Mouse (Mus musculus): Measurements from ENCODE around the gene Trappc2l. TPM values are rescaled to one million over a fixed set of nuclear protein-coding genes. Genes with fewer than 3 reads are reported as not detected.
A peak's percentile ranks its signal among the peaks of the same experiment; 100 is the strongest.
"Not testable (repeated sequence)": the region's sequence is repeated elsewhere in the genome, so short reads cannot be mapped to it uniquely, and the experiment has no call there.

Gene Trappc2l
- total RNA-seq (2021), result 10 to 100 TPM; 65.8 to 67.9 TPM

GRCm38 (mm10) chr8:122611295-122612133 is at the start of gene Trappc2l, which contains the start of gene Galns:
Trappc2l (plus strand) TSS chr8:122611640.
Galns (minus strand) TSS chr8:122611463.
- peak; percentile 94 to 96 for DNase-seq
- intact Hi-C loops (cut with DNase I), result loop anchor here (2.0 kb wide), 1 partner anchor 37 kb away; no protein-coding TSS in a partner anchor

GRCm38 (mm10) chr8:122564363-122565352 is 46.8 kb upstream of the Trappc2l start:
- intact Hi-C loops (cut with DNase I), result no loop called here
- no peak for DNase-seq

GRCm38 (mm10) chr8:122566766-122567165 is 44.7 kb upstream of the Trappc2l start:
- intact Hi-C loops (cut with DNase I), result no loop called here
- DNase-seq, result no peak

GRCm38 (mm10) chr8:122567361-122568108 is 43.9 kb upstream of the Trappc2l start, which contains the start of gene Cdt1:
Cdt1 (plus strand) TSS chr8:122568015.
- DNase-seq, result peak; percentile 94 to 97
- intact Hi-C loops (cut with DNase I), result no loop called here

- intact Hi-C loops (cut with DNase I), result no loop called here
- DNase-seq, result no peak
Observed at GRCm38 (mm10) chr8:122568109-122568504, 43.3 kb upstream of the Trappc2l start.

- intact Hi-C loops (cut with DNase I), result no loop called here
- no peak for DNase-seq
Observed at GRCm38 (mm10) chr8:122568881-122569309, 42.5 kb upstream of the Trappc2l start.

- no peak for DNase-seq
- intact Hi-C loops (cut with DNase I), result no loop called here
Observed at GRCm38 (mm10) chr8:122569329-122569728, 42.1 kb upstream of the Trappc2l start.

- intact Hi-C loops (cut with DNase I), result no loop called here
- DNase-seq, result no peak
Observed at GRCm38 (mm10) chr8:122569996-122570395, 41.4 kb upstream of the Trappc2l start.

- intact Hi-C loops (cut with DNase I), result no loop called here
- no peak for DNase-seq
Observed at GRCm38 (mm10) chr8:122571153-122571552, 40.3 kb upstream of the Trappc2l start.

GRCm38 (mm10) chr8:122571750-122572267 is 39.6 kb upstream of the Trappc2l start:
- intact Hi-C loops (cut with DNase I), result no loop called here

GRCm38 (mm10) chr8:122572751-122573150 is 38.7 kb upstream of the Trappc2l start:
- DNase-seq, result no peak
- intact Hi-C loops (cut with DNase I), result no loop called here

More at GRCm38 (mm10) chr8:122571750-122572267, 39.6 kb upstream of the Trappc2l start:
- no peak for DNase-seq

- intact Hi-C loops (cut with DNase I); DNase-seq: not testable (repeated sequence)
Observed at GRCm38 (mm10) chr8:122573176-122573575, 38.3 kb upstream of the Trappc2l start.

GRCm38 (mm10) chr8:122573577-122573976 is 37.9 kb upstream of the Trappc2l start:
- intact Hi-C loops (cut with DNase I), result no loop called here
- DNase-seq, result no peak

- no peak for DNase-seq
- intact Hi-C loops (cut with DNase I), result loop anchor here (2.0 kb wide), 1 partner anchor 37 kb away; the partner anchor contains the start of genes Galns and Trappc2l
Observed at GRCm38 (mm10) chr8:122574264-122574663, 37.2 kb upstream of the Trappc2l start.

- intact Hi-C loops (cut with DNase I), result loop anchor here (2.0 kb wide), 1 partner anchor 36 kb away; the partner anchor contains the start of genes Galns and Trappc2l
- DNase-seq, result no peak
Observed at GRCm38 (mm10) chr8:122574667-122575251, 36.7 kb upstream of the Trappc2l start.

- intact Hi-C loops (cut with DNase I), result loop anchor here (2.0 kb wide), 1 partner anchor 36 kb away; the partner anchor contains the start of genes Galns and Trappc2l
- DNase-seq, result no peak
Observed at GRCm38 (mm10) chr8:122575286-122575685, 36.2 kb upstream of the Trappc2l start.

GRCm38 (mm10) chr8:122575735-122576647 is 35.4 kb upstream of the Trappc2l start:
- DNase-seq, result no peak

GRCm38 (mm10) chr8:122576648-122577022 is 34.8 kb upstream of the Trappc2l start, which contains the start of gene Aprt:
Aprt (minus strand) TSS chr8:122576909.
- intact Hi-C loops (cut with DNase I), result no loop called here
- DNase-seq, result peak; percentile 90 to 92

More at GRCm38 (mm10) chr8:122575735-122576647, 35.4 kb upstream of the Trappc2l start:
- intact Hi-C loops (cut with DNase I), result loop anchor here (2.0 kb wide), 1 partner anchor 35 kb away; the partner anchor contains the start of genes Galns and Trappc2l

Measured in heart, postnatal 36 days (tissue).